Mouse (Mus musculus) megakaryocyte progenitor cell, adult 5-6 weeks (primary cell): Measurements from ENCODE around the gene Cyp3a41a. TPM values are rescaled to one million over a fixed set of nuclear protein-coding genes. Genes with fewer than 3 reads are reported as not detected.
"Not testable (repeated sequence)": the region's sequence is repeated elsewhere in the genome, so short reads cannot be mapped to it uniquely, and the experiment has no call there.

Experiments
- ATAC-seq: replicated peaks from 2 replicates; pipeline ENCODE4 v1.8.0; 2016; ENCODE audit warnings: mild to moderate bottlenecking, moderate TSS enrichment, inconsistent platforms; ENCODE audit not compliant: poor library complexity
- total RNA-seq, 2 experiments: library from RNA; stranded (forward) in 1 of 2; stranded (reverse) in 1 of 2; fragments of 157-497, 149-512 nt in 1 of 2; fragments of 200-1000 nt in 1 of 2; gene quantifications; 2 replicates each; pipeline versions ENCODE4 v1.2.3 to v1.2.4; 2015 to 2017

Gene Cyp3a41a
- not detected in 2 replicates for total RNA-seq (2015)
- not detected in 2 replicates for total RNA-seq (2017)

GRCm38 (mm10) chr5:145720036-145720435 lies at the start of gene Cyp3a41a:
Gene Cyp3a41a (minus strand): TSS chr5:145720136.
- ATAC-seq: not testable (repeated sequence)

GRCm38 (mm10) chr5:145737512-145737911 lies 17.6 kb upstream of the Cyp3a41a start:
- not testable (repeated sequence) for ATAC-seq

- ATAC-seq: not testable (repeated sequence)
Observed at GRCm38 (mm10) chr5:145714296-145714695, 5.6 kb downstream of the Cyp3a41a start.

GRCm38 (mm10) chr5:145707372-145707771 lies 12.6 kb downstream of the Cyp3a41a start:
- not testable (repeated sequence) for ATAC-seq

- ATAC-seq: no peak
Observed at GRCm38 (mm10) chr5:145662007-145662406, 57.9 kb downstream of the Cyp3a41a start.

GRCm38 (mm10) chr5:145647779-145648178 lies 72.2 kb downstream of the Cyp3a41a start:
- ATAC-seq: no peak

Other genes with a start within 250 kb of the Cyp3a41a start
- gene Cyp3a41b, start 135.4 kb downstream of the Cyp3a41a start, total RNA-seq (2015): not detected in 2 replicates
- gene Cyp3a41b, start 135.4 kb downstream of the Cyp3a41a start, total RNA-seq (2017): not detected in 2 replicates
- not detected in 2 replicates for gene Cyp3a44, start 85.7 kb upstream of the Cyp3a41a start, total RNA-seq (2015)
- not detected in 2 replicates for gene Cyp3a44, start 85.7 kb upstream of the Cyp3a41a start, total RNA-seq (2017)
- not detected in 2 replicates for gene Cyp3a11, start 159.8 kb upstream of the Cyp3a41a start, total RNA-seq (2015)
- gene Cyp3a11, start 159.8 kb upstream of the Cyp3a41a start, total RNA-seq (2017): not detected in 2 replicates